Mouse (Mus musculus): Measurements from ENCODE around the gene Ttc9c. TPM values are rescaled to one million over a fixed set of nuclear protein-coding genes. Genes with fewer than 3 reads are reported as not detected.

The Ttc9c gene
- total RNA-seq, 4 experiments from 2014 or later: 11.4 to 12.7 (median 11.9) TPM

GRCm38 (mm10) chr19:8774951-8775421 is 44.1 kb downstream of the Ttc9c start:
- peak in 1 of 2 experiments; percentile 15 for DNase-seq (ENCODE audit: low spot score in 2 of 2)

DNA sequence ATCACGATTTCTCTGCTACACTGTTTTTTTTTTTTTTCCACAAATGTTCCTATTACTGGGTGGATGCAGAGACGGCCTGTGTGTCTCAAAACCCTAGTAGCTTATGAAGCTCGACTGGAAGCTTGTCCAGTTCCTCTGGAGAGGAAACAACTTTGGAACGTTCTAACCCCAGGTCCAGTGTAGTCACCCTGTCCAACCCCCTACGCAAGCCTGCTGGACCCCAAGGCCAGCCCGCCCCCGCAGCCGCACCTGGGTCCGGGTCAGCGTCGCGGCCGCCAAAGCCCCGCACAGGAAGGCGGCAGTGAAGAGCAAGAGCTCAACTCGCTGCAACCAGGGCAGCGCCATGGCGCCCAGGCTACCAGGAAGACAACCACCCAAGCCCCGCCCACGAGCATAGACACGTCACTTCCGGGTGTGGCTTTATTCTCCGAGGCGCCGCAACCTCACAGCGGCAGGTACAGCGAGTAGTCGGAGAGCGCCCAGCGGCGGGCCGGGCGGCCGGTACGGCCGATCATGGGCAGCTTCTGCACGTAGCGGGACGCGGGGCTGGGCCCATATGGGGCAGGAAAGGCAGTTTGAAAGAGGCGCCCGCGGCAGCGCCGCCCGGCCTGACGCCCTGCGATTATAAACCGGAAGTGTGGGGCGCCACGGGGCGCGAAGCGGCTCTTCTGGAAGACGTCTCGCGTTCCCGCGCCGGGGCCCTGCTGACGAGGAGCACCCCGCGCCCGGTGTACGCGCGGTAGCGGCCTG is 44.9 kb downstream of the Ttc9c start, which contains the start of gene Tmem179b:
Tmem179b (minus strand) TSS at position 382 of the 750 bp plus-strand sequence.
- peak; percentile 91 to 92 for DNase-seq (ENCODE audit: low spot score in 2 of 2)

DNA sequence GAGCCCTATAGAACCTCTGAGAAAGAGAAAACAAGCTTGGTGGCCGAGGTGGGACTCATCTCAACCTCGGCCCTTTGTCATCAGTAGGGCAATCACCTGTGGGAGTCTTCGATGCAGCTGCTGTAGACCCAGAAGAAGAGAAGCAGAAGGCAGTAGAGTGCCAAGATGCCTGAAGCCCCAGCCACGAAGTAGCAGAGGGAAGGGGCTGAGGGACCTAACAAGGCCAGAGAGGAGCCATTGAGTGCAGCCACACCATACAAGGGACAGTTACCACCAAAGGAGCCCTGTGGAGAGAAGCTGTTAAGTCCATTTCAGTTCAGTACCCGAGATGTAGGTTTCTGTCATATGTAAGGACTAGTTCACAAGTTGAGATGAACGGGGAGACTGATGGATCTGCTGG is 45.7 kb downstream of the Ttc9c start:
- no peak for DNase-seq (ENCODE audit: low spot score in 2 of 2)

DNA sequence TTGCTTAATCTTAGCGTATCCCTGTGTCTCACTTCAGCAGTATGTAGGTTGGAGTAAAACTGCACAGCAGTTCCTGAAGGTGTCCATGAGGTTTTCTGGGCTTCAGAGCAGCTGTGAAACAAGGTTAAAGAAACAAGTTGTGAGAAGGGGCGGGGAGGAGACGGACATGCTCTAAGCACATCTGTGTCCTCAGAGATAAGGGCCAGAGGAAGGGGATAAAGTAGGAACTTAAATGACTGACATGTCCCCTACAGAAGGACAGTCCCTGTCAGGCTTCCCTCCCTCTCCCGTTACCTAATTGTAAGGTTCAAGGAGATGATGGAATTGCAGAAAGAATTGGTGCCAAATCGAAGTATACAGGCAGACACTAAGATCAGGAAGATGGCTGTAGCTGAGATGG is 46.1 kb downstream of the Ttc9c start:
- DNase-seq (ENCODE audit: low spot score in 2 of 2): no peak

GRCm38 (mm10) chr19:8770567-8771270 is 48.4 kb downstream of the Ttc9c start, which contains the start of gene Tmem223:
TSS of gene Tmem223 (plus strand) at chr19:8770996.
- DNase-seq (ENCODE audit: low spot score in 2 of 2): peak; percentile 45 to 71

GRCm38 (mm10) chr19:8765562-8765961 is 53.6 kb downstream of the Ttc9c start:
- no peak for DNase-seq (ENCODE audit: low spot score in 2 of 2)

DNA sequence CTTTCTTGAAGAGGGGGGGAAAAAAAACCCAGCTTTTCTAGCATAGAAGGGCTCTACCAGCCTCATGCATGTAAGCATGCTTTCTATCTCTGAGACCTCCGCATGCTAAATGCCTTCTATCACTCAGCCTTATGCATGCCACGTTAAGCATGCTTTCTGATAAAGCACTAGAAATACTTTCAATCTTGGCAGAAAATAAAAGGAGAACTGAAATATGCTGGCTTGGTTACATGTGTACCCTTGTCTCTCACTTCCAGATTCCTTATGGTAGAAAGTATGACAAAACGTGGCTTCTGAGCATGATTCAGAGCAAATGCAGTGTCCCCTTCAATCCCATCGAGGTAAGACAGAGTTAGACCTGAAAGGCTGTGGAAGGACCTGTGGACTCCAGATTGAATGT is 55.9 kb downstream of the Ttc9c start:
- no peak for DNase-seq (ENCODE audit: low spot score in 2 of 2)

- DNase-seq (ENCODE audit: low spot score in 2 of 2): no peak
Measured at GRCm38 (mm10) chr19:8760757-8761156, 58.4 kb downstream of the Ttc9c start.

Other genes starting within 250 kb of the Ttc9c start
- not detected for gene Slc22a8, start 228.1 kb downstream of the Ttc9c start, total RNA-seq (2022)
- not detected for gene Slc22a6, start 201.3 kb downstream of the Ttc9c start, total RNA-seq (2022)
- gene Chrm1, start 155.5 kb downstream of the Ttc9c start, total RNA-seq (2022): not detected
- gene Slc3a2, start 96.0 kb downstream of the Ttc9c start, total RNA-seq (2022): 10 to 100 TPM; 29.7 to 37.0 (median 31.1) TPM
- gene Wdr74, start 83.5 kb downstream of the Ttc9c start, total RNA-seq (2022): 10 to 100 TPM; 14.0 to 16.7 (median 14.9) TPM
- not detected for gene 1700092M07Rik, start 78.6 kb downstream of the Ttc9c start, total RNA-seq (2022)
- gene Stx5a, start 77.9 kb downstream of the Ttc9c start, total RNA-seq (2022): 10 to 100 TPM; 12.3 to 19.8 (median 14.9) TPM
- 10 to 100 TPM; 24.0 to 34.0 (median 27.7) TPM for gene Nxf1, start 62.3 kb downstream of the Ttc9c start, total RNA-seq (2022)
- 100 to 1,000 TPM in 3 of 4 experiments, 10 to 100 TPM in 1; 99.3 to 133 (median 107) TPM for gene Tmem223, start 48.3 kb downstream of the Ttc9c start, total RNA-seq (2022)
- 10 to 100 TPM in 1 of 4 experiments, 1 to 10 TPM in 3; 6.9 to 10.3 (median 8.8) TPM for gene Tmem179b, start 44.9 kb downstream of the Ttc9c start, total RNA-seq (2022)
- 1 to 10 TPM; 3.6 to 5.0 (median 4.6) TPM for gene Taf6l, start 32.9 kb downstream of the Ttc9c start, total RNA-seq (2022)
- gene Polr2g, start 20.8 kb downstream of the Ttc9c start, total RNA-seq (2022): 10 to 100 TPM; 36.0 to 42.5 (median 37.7) TPM
- 1 to 10 TPM in 1 of 4 experiments, under 1 TPM in 3; 0.82 to 1.1 (median 0.90) TPM for gene Zbtb3, start 16.8 kb downstream of the Ttc9c start, total RNA-seq (2022)
- 10 to 100 TPM; 38.1 to 45.6 (median 44.3) TPM for gene Hnrnpul2, start 677 bp upstream of the Ttc9c start, total RNA-seq (2022)
- 1 to 10 TPM in 1 of 4 experiments, not detected in 3; 2.0 TPM for gene AC129217.1, start 10.4 kb upstream of the Ttc9c start, total RNA-seq (2022)
- 10 to 100 TPM; 14.7 to 23.9 (median 20.0) TPM for gene Bscl2, start 18.1 kb upstream of the Ttc9c start, total RNA-seq (2022)
- not detected for gene Gng3, start 19.9 kb upstream of the Ttc9c start, total RNA-seq (2022)
- gene Lrrn4cl, start 31.4 kb upstream of the Ttc9c start, total RNA-seq (2022): 1 to 10 TPM; 5.3 to 8.8 (median 7.0) TPM
- 100 to 1,000 TPM; 207 to 248 (median 231) TPM for gene Ubxn1, start 52.2 kb upstream of the Ttc9c start, total RNA-seq (2022)
- 10 to 100 TPM; 58.7 to 74.6 (median 65.3) TPM for gene Uqcc3, start 61.6 kb upstream of the Ttc9c start, total RNA-seq (2022)
- gene Lbhd1, start 64.4 kb upstream of the Ttc9c start, total RNA-seq (2022): 1 to 10 TPM in 2 of 4 experiments, under 1 TPM in 2; 0.54 to 7.3 (median 1.7) TPM
- not detected for gene Gm49403, start 64.6 kb upstream of the Ttc9c start, total RNA-seq (2022)
- gene 1810009A15Rik, start 69.5 kb upstream of the Ttc9c start, total RNA-seq (2022): 10 to 100 TPM; 13.8 to 16.3 (median 15.9) TPM
- 1 to 10 TPM in 3 of 4 experiments, not detected in 1; 2.6 to 5.7 (median 2.9) TPM for gene Gm49416, start 69.6 kb upstream of the Ttc9c start, total RNA-seq (2022)
- gene Ints5, start 73.7 kb upstream of the Ttc9c start, total RNA-seq (2022): 10 to 100 TPM; 10.3 to 13.0 (median 11.3) TPM
- gene Ganab, start 78.7 kb upstream of the Ttc9c start, total RNA-seq (2022): 10 to 100 TPM; 15.2 to 20.1 (median 18.9) TPM
- gene B3gat3, start 101.0 kb upstream of the Ttc9c start, total RNA-seq (2022): 10 to 100 TPM; 36.8 to 39.0 (median 38.1) TPM
- gene Rom1, start 110.0 kb upstream of the Ttc9c start, total RNA-seq (2022): 1 to 10 TPM; 7.2 to 9.4 (median 8.7) TPM
- 1 to 10 TPM; 3.5 to 4.7 (median 4.3) TPM for gene Eml3, start 110.2 kb upstream of the Ttc9c start, total RNA-seq (2022)
- 10 to 100 TPM; 21.0 to 25.7 (median 23.4) TPM for gene Mta2, start 122.5 kb upstream of the Ttc9c start, total RNA-seq (2022)
- gene Tut1, start 134.5 kb upstream of the Ttc9c start, total RNA-seq (2022): 10 to 100 TPM in 1 of 4 experiments, 1 to 10 TPM in 3; 7.8 to 11.8 (median 9.0) TPM
- 100 to 1,000 TPM; 411 to 454 (median 425) TPM for gene Eef1g, start 147.7 kb upstream of the Ttc9c start, total RNA-seq (2022)
- 100 to 1,000 TPM; 249 to 267 (median 253) TPM for gene Ahnak, start 170.0 kb upstream of the Ttc9c start, total RNA-seq (2022)